Mouse (Mus musculus) layer of hippocampus, postnatal 25 days (tissue): ENCODE results near the gene Chmp2a. TPM values are rescaled to one million over a fixed set of nuclear protein-coding genes. Genes with fewer than 3 reads are reported as not detected.
A peak's percentile ranks its signal among the peaks of the same experiment; 100 is the strongest.

Source experiments
- DNase-seq, 2 experiments: peaks; one replicate each; pipeline ENCODE4 v3.0.0; 2022; ENCODE audit warnings: mixed read lengths in 2 of 2, low spot score in 1 of 2; ENCODE audit errors: extremely low spot score in 1 of 2
- total RNA-seq, 2 experiments: library from RNA; stranded (reverse); gene quantifications; 2 replicates each; pipeline ENCODE4 v1.2.3; 2021

The Chmp2a gene
- total RNA-seq, 2 experiments from 2014 or later = 128 to 149 TPM

DNA sequence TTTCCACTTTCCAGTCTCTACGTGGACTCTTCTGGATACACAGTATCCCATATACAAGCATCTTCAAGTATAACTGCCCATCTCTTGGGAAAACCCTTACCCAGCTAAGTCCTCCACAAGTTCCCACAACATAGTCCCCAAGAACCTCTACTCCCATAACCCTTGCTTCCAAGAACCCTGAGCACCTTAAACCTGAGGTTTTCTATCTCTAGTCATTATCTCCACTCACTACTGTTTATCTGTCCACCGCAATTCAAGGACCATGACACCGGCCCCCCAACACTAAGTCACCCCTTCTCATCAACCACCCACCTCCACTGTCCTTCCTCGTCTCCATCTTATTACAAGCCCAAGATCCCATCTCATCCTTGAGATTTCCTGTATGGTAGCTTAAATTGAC, 2.2 kb upstream of the Chmp2a start:
- DNase-seq = no peak

DNA sequence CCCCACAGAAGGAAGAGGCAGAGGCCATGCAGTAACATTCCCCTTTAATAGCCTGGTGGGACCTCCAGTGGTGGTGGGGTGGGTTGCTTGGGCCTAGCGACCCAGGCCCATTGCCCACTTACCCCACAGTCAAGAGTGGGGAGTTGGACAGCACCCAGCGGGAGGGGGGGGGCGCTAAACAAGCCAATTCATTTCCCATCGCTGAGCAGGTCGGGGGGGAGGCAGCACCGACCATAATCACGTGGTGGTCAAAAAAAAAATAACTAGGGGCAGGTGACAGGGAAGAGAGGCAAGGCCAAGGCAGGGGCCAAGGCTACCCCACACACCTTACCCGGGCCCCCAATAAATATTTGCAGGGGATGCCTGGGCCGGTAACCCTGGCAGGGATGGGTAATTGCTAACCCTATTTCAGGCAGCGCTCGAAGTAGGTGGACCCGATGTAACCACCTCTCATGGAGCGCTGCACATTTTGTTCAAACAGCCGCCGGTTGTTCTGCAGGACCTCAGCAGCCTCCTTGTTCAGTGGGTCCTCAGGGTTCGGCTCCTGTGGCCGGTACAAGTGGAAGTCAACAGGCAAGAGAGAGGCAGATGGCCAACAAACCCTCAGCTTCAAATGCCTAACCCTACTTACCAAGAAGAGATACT, 726 bp upstream of the Chmp2a start:
- no peak for DNase-seq

DNA sequence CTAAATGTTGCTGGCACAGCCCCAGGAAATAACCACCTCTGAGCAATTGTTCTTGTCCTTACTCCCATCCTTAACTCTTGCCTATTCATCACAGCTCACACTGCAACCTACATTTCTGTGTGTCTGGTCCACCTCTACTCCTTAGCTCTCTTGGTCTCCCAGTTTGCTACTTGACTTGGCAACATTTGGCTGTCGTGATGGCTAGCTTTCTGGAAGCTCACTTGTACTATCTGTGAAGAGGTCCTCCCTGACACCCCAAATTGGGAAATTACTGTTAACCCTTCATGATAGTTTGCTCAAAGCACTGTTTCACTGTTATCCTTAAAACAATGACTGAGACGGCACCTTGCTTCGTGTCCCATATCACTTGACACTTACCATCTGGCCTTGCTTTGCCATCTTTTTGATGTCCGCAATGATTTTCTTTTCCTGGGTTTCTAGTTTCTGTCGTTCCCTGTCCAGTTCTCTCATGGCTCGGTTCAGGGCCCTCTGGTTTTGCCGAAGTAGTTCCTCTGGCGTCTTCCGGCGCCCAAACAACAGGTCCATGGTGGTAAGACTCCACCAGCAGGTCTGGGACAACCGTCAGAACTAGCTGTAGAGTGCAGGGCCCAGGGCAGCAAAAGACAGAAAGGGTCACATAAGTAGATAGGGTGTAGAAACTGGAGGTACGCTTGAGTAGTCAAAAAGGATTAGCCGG, 1.0 kb downstream of the Chmp2a start:
- no peak for DNase-seq

DNA sequence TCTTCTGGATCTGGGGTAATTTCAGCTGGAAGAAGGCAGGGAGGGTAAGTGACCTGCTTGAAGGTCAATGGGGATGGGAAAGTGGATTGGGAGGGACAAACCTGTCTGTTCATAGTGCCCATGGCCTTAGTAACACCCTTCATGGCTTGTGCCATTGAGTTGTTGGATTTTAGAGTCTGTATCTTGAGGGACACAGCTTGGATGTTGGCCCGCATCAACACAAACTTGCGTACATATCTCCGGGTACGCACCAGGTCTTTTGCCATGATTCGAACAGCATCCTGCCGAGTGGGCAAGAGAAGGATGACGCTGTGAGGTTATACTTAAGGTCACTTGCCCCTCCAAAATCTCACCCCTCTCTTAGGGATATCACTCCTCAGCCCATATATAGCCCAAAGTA, 2.1 kb downstream of the Chmp2a start:
- DNase-seq = no peak

DNA sequence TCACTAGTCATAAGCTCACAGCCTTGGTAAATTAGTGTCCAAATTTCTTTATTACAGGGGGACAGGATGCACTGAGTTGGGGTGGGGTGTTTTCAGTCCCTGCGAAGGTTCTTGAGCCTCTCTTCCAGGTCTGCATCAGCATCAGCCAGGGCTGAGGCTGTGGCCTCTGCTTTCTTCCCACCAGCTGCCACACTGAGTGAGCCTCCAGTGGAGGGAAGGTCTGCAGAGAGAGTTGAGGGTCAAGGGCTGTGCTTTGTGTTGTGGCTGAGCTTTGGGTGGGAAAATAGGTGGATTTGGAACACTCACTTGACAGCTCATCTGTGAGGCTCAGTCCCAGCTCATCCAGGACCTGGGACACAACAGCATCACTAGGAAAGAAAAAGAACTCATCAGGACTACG, 2.6 kb downstream of the Chmp2a start:
- DNase-seq = no peak

DNA sequence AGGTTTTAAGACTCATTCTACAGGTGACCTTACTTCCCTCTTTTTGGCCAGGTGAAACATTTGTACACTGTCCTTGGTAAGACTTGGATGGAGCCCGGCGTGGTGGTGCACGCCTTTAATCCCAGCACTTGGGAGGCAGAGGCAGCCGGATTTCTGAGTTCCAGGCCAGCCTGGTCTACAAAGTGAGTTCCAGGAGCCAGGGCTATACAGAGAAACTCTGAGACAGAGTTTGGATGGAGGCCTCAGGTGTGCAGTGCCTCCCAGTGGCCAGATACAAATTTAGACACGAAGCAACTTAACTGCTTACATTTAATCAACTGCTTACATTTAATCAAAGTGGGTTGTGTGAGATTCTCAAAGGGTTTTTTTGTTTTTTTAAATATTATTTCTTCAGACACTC, 3.5 kb downstream of the Chmp2a start:
- DNase-seq = no peak

DNA sequence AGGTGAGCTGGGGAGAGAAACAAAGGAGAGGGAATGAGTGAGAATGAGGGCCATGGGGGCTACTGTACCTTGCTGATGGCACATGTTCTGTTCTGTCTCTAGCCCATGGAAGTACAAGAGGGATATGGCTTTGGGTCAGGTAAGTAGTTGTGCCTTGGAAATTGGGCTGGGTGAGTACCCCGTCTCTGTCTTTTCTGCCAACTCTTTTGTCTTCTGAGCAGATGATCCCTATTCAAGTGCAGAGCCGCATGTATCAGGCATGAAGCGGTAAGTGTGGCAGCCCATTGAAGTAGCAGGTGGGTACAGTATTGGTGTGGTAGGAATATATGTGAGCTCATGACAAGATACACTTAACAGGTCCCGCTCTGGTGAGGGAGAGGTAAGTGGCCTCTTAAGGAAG, 5.6 kb downstream of the Chmp2a start:
- DNase-seq = no peak

DNA sequence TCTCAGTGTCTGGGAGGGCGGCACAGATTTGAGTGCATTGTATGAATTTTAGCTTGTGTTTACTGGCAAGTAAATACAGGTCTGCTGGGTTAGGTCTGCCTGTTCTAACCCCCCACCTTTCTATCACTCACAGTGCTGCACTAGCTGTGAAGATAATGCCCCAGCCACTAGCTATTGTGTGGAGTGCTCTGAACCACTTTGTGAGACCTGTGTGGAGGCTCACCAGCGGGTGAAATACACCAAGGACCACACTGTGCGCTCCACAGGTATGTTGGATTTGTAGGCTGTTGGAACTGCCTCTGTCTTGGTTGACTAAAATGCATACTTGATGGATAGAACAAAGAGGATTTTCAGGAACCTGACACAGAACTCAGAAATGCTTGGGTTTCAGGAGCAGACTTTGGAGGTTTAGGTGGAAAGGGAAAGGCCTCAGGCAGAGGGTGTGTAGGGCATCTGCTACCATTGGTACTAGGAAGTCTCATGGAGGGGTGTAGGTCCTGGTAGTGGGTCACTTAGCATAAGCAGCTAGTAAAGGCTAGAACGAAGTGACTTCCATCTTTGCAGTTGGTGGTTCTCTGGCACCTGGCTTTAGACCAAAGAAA, 9.0 kb downstream of the Chmp2a start:
- DNase-seq = no peak

DNA sequence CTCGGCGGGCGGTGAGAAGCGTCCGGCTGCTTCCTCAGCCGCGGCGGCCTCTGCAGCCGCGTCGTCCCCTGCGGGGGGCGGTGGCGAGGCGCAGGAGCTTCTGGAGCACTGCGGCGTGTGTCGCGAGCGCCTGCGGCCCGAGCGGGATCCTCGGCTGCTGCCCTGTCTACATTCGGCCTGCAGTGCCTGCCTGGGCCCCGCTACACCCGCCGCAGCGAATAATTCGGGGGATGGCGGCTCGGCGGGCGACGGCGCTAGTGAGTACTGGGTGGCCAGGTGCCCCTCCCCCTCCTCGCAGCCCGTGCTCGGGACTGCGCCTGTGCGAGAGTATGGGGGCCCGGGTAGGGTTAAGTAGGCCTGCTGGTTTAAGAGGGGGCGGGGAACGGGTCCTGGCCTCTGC, 9.8 kb downstream of the Chmp2a start:
- DNase-seq = peak; percentile 79

DNA sequence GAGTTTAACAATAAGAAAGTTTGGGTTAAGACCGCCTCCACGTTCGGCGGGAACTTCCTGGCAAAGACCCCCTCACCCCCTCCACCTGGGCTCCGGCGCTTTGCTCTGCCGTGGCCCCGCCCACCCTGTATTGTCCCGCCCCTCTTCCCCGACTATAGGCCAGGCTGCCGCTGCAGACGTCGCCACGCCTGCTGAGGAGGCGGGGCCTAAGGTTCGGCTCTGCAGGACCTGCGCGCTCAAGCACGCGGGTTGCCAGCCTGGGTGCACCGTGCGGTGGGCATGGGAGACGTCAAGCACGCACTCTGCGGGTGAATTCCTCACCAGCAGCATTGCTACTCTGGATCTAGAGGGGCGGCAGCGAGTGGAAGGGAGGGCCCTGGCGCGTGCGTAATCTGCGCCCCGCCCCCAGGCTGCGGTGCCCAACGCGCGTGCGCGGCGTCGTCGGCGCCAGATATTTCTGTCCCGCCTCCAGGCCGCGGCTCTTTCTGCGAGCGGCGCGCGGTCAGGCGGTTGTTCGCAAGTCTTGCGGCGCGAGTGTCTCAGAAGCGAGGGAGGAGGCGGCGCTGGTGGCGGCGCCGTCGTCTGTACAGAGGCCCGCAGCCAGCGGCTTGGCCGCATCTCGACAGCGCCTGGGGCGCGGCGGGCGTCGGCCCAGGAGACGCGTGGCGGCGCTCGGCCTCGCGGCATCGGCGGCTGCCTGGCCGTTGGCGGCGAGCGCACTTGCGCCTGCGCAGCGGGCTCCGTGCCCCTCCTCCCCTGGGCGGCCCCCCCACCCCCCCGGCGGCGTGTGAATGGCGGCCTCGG, 10.5 kb downstream of the Chmp2a start:
- DNase-seq = peak; percentile 93 to 99

DNA sequence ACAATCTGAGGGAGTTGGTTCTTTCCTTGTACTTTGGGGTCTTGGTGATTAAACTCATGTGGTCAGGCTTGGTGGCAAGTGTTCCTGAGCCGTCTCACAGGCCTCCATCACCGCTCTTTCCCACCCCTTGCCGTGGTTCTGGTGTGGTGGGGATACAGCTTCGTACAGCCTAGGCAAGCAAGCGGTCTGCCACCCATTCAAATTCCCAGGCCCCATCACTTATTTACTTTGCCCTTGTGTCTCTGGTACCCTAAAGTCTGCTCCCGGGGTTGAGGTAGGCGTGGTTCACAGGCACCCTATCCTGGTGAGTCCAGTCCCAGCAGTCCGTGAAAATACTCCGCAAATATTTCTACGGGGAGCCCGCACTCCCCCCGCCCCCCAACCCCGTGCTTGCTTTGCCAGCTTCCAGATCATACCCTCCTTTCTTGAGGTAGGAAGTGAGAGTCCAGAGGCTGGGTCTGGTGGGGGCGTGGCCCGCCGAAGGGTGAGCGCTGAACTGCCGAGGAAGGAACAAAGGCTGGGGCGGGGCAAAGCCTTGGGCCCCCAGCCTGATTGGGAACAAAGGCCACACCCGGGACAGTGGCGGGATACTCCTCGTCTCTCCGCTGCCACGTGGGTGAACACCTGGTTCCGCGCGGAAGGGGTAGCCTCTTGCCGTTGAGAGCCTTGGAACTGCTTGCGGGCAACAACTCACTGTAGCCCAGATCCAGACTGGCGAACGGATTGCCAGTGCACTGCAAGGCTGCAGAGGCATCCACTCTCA, 11.7 kb downstream of the Chmp2a start:
- DNase-seq = peak in 1 of 2 experiments; percentile 17

DNA sequence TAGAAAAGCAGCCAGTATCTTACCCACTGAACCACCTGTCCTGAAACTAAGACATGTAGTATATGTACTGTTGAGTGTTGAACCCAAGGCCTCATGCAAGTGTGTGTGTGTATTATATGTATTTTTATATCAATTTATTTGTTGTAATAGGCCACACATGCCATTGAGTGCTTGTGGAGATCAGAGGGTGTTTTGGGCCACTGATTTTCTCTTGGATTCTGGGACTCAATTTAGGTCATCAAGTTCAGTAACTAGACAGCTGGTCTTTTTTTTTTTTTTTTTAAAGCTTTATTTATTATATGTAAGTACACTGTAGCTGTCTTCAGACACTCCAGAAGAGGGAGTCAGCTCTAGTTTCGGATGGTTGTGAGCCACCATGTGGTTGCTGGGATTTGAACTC, 19.4 kb downstream of the Chmp2a start:
- no peak for DNase-seq

DNA sequence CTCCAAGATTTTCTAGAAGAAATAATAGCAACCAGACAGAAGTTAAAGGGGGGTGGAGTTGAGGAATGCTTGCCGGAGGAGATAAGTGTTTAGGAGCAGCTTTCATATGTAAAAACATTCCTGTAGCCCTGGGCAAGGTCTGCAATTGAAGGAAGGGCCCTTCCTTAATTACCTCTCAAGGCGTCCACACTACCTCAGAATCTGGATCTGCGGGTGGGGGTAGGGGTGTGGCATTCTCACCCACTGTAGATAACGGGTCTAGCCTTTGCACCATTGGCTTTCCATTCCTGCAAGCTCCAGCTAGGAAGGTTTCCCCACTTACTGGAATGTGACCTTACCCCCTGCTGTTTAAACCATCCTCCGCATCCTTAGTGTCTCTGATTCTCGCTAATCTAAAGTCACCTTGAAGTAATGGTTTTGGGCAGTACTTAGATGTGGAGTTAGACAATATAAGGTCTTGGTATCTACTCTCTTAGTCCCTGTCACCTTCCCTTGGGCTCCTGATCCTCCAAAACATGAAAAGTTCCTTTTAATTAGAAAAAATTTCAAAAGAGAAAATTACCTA, 20.2 kb downstream of the Chmp2a start:
- no peak for DNase-seq

DNA sequence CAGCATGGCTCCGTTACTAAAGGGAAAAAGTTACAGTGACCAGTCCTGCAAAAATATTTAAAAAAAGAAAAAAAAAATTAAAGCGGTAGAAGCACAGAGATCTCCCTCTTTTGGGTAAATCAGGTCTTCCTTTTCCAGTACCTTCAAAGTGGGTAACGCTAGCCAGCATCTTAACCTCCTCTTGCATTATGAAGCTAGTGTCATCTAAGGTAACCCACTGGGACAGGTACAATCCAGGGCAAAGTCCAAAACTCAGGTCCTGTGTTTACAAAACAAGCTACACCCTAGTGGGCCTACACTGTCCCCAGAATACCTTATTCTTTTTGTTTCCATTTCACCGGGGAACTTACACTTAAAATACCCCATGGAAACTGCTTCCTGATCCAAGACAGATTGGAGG, 20.9 kb downstream of the Chmp2a start:
- DNase-seq = no peak

DNA sequence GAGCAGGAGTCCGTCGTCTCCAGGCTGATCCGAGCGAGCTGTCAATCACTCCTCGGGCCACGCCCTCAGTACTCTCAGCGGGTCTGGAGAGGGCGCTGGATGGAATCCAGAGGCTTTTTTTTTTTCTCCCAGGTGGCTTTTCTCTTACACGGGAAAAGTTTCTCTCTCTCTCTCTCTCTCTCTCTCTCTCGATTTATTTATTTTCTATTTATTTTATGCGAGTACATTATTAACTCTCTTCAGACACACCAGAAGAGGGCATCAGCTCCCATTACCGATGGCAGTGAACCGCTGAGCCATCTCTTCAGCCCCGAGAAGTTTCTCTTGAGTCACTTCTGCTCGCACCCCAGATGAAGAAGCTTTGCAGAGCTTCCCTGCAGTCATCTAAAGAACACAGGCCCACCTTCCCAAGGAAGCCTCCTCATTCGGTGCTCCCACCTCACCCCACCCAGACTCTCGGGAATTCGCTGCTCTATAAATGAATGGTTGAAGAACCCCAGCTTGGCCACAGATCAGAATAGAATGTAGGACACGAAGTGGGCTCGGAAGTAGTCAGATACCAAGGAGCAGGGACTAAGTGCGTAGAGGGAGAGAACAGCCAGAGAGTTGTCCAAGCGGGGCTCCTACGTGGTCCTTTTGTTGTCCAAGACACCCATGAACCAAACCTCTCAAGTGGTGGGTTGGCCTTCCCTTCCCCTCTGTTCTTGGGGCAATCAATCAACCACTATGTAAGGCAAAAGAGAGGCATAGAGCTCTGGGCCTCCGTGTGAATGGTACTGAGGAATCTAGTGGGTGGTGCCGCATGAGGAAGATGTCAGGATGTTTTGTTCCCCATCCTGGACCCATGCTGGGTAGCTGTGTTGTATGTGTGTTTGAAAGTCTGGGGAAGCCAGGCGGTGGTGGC, 24.4 kb downstream of the Chmp2a start, which contains the start of gene Zbtb45:
TSS of gene Zbtb45 (minus strand) at position 30 of the 904 bp plus-strand sequence.
- DNase-seq = no peak

DNA sequence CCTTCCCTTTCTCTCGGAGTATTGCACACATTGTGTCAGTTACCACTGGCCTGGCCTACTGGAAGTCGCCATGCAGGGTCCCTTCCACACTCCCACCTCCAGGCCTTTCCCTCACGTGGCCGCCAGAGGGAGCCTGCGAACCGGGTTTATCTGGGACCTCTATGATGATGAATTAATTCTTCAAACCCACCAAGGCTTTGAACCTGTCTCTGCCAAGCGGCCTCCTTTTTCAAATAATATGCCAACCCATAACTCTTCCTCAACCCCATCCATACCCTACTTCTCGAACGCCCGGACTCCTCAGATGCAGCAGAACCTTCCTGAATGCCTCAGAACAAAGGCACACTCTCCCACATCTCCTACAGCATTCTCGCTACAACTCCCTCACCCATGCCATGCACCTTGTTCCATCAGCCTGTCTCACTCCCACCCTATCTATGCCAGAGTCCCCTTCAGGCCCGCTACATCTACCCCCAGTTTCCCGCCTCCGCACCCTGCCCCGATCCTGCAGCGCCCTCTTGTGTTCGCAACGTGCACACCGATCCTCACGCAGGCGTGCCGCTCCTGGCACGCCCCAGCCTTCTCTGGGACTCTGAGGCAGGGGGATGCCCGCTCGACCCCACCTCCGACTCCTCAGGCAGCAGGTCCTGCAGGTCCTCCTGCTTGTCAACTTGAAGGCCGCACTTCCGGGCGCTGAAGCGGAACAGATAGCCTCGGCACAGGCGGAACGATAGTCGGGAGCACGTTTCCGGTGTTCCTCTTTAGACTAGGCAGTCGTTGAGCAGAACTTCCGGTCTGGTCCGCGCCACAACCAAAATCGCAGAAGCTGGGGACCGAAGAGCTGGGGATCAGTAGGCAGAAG, 25.2 kb downstream of the Chmp2a start:
- DNase-seq = peak; percentile 91 to 95

DNA sequence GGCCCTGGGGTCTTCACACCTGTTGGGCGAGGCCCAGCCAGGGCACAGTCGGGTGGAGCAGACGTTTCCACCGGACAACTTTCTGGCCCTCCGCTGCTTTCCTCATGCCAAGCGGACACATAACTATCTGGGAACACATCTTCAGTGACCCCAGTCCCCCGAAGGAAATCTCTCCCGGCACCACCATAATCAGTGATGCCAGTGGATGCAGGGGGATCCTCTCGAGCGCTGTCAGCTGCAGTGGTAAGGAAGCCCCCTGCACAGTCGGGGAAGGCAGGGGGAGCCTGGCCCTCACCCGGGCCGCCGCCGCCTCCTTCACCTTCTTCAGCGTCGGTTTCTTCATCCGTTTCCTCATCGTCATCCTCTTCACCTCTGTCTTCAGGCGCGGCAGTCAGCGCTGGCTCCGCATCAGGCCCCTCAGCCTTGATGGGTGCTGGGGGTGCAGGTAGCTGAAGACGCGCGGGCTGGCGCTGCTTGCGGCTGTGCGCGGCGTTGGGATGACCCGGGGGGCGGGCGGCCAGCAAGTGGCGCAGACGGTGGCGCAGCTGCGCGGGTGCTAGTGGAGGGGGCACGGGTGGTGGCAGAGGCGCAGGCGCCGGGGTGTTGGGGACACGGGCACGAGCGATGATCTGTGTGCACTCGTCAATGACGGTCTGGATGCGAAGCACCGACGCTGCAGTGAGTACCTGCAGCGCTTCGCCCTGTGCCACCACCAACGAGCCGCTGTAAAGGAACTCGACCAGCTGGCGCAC, 27.1 kb downstream of the Chmp2a start:
- no peak for DNase-seq
